Mouse (Mus musculus) olfactory bulb, adult 2 months (tissue): ENCODE measurements at regions not wholly inside any gene's neighbourhood (a gene's known extent, or its start where the extent isn't known, plus 50 kb on each side); places are given as distances from the start of the nearest gene placed in this dataset.

Experiments
- CTCF ChIP-seq: fragments of 200-500 bp; IDR thresholded peaks from 2 replicates; pipeline ENCODE4 v1.5.1; 2012; ENCODE audit warnings: low read depth, mild to moderate bottlenecking, low read length, moderate library complexity; ENCODE audit not compliant: insufficient read depth
- POLR2A ChIP-seq: fragments of 200-500 bp; IDR thresholded peaks from 2 replicates; pipeline ENCODE4 v1.6.1; 2012; ENCODE audit warnings: mild to moderate bottlenecking, low read depth, low read length, moderate library complexity; ENCODE audit not compliant: insufficient read depth

DNA sequence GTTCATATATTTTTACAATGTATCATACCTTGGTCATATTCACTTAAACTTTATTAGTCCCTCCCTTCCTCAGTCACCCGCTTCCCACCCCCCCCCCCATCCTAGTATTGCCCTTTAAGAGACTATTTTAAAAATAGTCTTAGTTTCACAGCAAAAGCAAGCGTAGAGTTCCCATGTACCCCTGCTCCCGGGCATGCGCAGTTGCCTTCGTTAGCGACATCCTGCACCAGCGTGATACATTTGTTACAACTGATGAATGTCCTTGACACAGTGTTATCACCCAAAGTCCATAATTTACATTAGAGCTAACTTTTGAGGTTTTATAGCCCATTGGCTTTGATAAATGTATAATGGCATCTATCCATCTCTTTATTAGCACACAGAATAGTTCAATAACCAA, 408.7 kb upstream of the Pmfbp1 start:
- TF ChIP-seq CTCF, result no peak
- no peak for TF ChIP-seq POLR2A
